Comparison of ENCODE assay signal across 23 mouse cellular contexts in the genomic region with DNA sequence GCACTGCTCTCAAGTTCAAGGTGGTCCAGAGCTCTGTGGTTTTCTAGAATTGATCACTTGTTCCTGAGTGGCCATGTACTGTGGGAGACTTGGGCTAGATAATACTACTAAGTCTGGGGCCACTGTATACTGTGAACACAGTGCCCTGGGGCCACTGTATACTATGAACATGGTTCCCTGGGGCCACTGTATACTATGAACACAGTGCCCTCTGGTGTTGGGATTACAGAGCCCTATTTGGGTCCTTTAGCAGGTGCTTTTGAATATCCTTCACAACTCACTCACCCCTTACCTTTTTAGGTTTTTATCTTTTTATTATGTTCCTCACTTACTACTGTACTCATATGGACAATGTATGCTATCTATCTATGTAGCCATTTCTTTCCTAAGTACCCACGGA. TPM values are rescaled to one million over a fixed set of nuclear protein-coding genes. Genes with fewer than 3 reads are reported as not detected.
DNase-seq lines count a peak whose midpoint lies in the region; TF ChIP-seq lines count a peak whose summit lies in the region.
"Had no signal": no experiment of that assay in that cellular context is flagged by ENCODE, and none has a peak within 500 bp of the region (broad histone marks: within the 10 kb centered on the region; RNA-seq: fewer than 3 reads in every experiment).

No protein-coding gene starts in this region.

- no peak overlapping the region for H3K4me2 ChIP-seq in CH12.LX (ENCODE audit: insufficient read depth, low read depth, poor library complexity, severe bottlenecking)
- H3K4me2 ChIP-seq: embryonic facial prominence, embryonic 12.5 days; forebrain, embryonic 15.5 days; hindbrain, embryonic 15.5 days; neural tube, embryonic 13.5 days had no signal

- no peak for TF ChIP-seq POLR2A in CH12.LX (IDR thresholded peaks at IDR 0.05; ENCODE audit: low read depth, low read length)
- no peak for TF ChIP-seq POLR2A in brain, embryonic 14.5 days (IDR thresholded peaks at IDR 0.05; ENCODE audit: borderline replicate concordance, extremely low read depth, insufficient read depth, insufficient read length, poor library complexity, severe bottlenecking)

- H3K79me2 ChIP-seq in CH12.LX (replicated peaks; ENCODE audit: control insufficient read depth, extremely low read depth, insufficient read depth, poor library complexity, severe bottlenecking), result no peaks in the 10 kb centered on the region

- dilution Hi-C loops in CH12.LX (cut with MboI; ENCODE audit: extremely low pct_ligation_motif_present, extremely low pct_unique_long_range_greater_than_20kb, low sequenced_read_pairs), result no loop called here

- no peak for DNase-seq in gastrocnemius, adult 2 months
- DNase-seq in gastrocnemius, adult 18-20 months (ENCODE audit: low spot score), result no peak
- no peak for DNase-seq in left cerebral cortex, adult 2 months (ENCODE audit: extremely low spot score in 1 of 2, low spot score in 2 of 2)
- no peak for DNase-seq in left cerebral cortex, postnatal 14 days (ENCODE audit: low spot score in 2 of 2)
- DNase-seq in CH12.LX (ENCODE audit: extremely low read depth), result no peak
- DNase-seq in brain, embryonic 14.5 days (ENCODE audit: low read depth), result no peak
- DNase-seq in ovary, adult 18-20 months (ENCODE audit: low spot score), result no peak
- no peak for DNase-seq in urinary bladder, postnatal 4 days (ENCODE audit: low spot score in 2 of 2)
- DNase-seq: adrenal gland, adult 8-10 months; cerebellum, adult 11-12 months; gastrocnemius, postnatal 10 days; kidney, adult 18-20 months; kidney, postnatal 14 days; lung, adult 2 months; thymus, postnatal 25 days had no signal

- no peak for TF ChIP-seq EP300 in CH12.LX (IDR thresholded peaks at IDR 0.05; ENCODE audit: low read length)

- intact Hi-C loops in gastrocnemius, adult 2 months (cut with DNase I), result loop anchor here (5.0 kb wide), 1 partner anchor 295 kb away; no protein-coding TSS in a partner anchor
- intact Hi-C loops in left cerebral cortex, adult 2 months (cut with DNase I), result loop anchor here (5.0 kb wide), 1 partner anchor 270 kb away; no protein-coding TSS in a partner anchor
- intact Hi-C loops in left cerebral cortex, postnatal 14 days (cut with DNase I), result loop anchor here (5.0 kb wide), 5 partner anchors 70 to 290 kb away; no protein-coding TSS in a partner anchor

- H3K27ac ChIP-seq in gastrocnemius, adult 2 months, result no peak overlapping the region
- peak overlapping the region; percentile 73 for H3K27ac ChIP-seq in left cerebral cortex, adult 2 months
- no peak overlapping the region for H3K27ac ChIP-seq in CH12.LX (ENCODE audit: insufficient read depth, low read depth)
- H3K27ac ChIP-seq: embryonic facial prominence, embryonic 12.5 days; hindbrain, embryonic 15.5 days; neural tube, embryonic 13.5 days had no signal

- no peaks in the 10 kb centered on the region for H3K9me3 ChIP-seq in CH12.LX (replicated peaks; ENCODE audit: low read length)
- H3K9me3 ChIP-seq: embryonic facial prominence, embryonic 12.5 days; forebrain, embryonic 15.5 days; hindbrain, embryonic 15.5 days; neural tube, embryonic 13.5 days had no signal

- in situ Hi-C loops in CH12.LX (cut with MboI; ENCODE audit: low pct_ligation_motif_present, low pct_unique_long_range_greater_than_20kb, low sequenced_read_pairs), result no loop called here

- no peaks in the 10 kb centered on the region for H3K27me3 ChIP-seq in CH12.LX (replicated peaks)
- H3K27me3 ChIP-seq: embryonic facial prominence, embryonic 12.5 days; forebrain, embryonic 15.5 days; neural tube, embryonic 13.5 days had no signal

- TF ChIP-seq CTCF in gastrocnemius, adult 2 months (IDR thresholded peaks at IDR 0.05), result peak; percentile 39; the same call in 1 of the 2 replicates
- peak; percentile 44 for TF ChIP-seq CTCF in left cerebral cortex, adult 2 months (IDR thresholded peaks at IDR 0.05)
- TF ChIP-seq CTCF in CH12.LX (conservative IDR thresholded peaks at IDR 0.05 in 1 of 2, IDR thresholded peaks at IDR 0.05 in 1 of 2; ENCODE audit: low read depth in 2 of 2, low read length in 2 of 2), result peak in 1 of 2 experiments; percentile 46; a peak in 2 of 4 replicates
- TF ChIP-seq CTCF in brain, embryonic 14.5 days (IDR thresholded peaks at IDR 0.05; ENCODE audit: borderline replicate concordance, extremely low read depth, insufficient read depth, insufficient read length), result peak; percentile 25; the same call in 1 of the 2 replicates

- H3K4me3 ChIP-seq in gastrocnemius, adult 2 months, result no peak overlapping the region
- H3K4me3 ChIP-seq in left cerebral cortex, adult 2 months, result no peak overlapping the region
- no peak overlapping the region for H3K4me3 ChIP-seq in CH12.LX (replicated peaks in 1 of 3; ENCODE audit: low read depth in 2 of 3, low read length in 2 of 3, poor library complexity in 1 of 3)
- H3K4me3 ChIP-seq: embryonic facial prominence, embryonic 12.5 days; forebrain, embryonic 15.5 days; hindbrain, embryonic 15.5 days; neural tube, embryonic 13.5 days had no signal

- no peak overlapping the region for H3K9ac ChIP-seq in CH12.LX (ENCODE audit: insufficient read depth, low read depth)
- H3K9ac ChIP-seq: embryonic facial prominence, embryonic 12.5 days; forebrain, embryonic 15.5 days; hindbrain, embryonic 15.5 days; neural tube, embryonic 13.5 days had no signal

- no peaks in the 10 kb centered on the region for H3K36me3 ChIP-seq in CH12.LX (replicated peaks in 1 of 2; ENCODE audit: control insufficient read depth in 1 of 2, insufficient read depth in 1 of 2, low read length in 1 of 2)
- H3K36me3 ChIP-seq: embryonic facial prominence, embryonic 12.5 days; forebrain, embryonic 15.5 days; hindbrain, embryonic 15.5 days; neural tube, embryonic 13.5 days had no signal

- H3K4me1 ChIP-seq in CH12.LX (ENCODE audit: control insufficient read depth in 1 of 2, insufficient read depth in 2 of 2), result no peaks in the 10 kb centered on the region
- H3K4me1 ChIP-seq: embryonic facial prominence, embryonic 12.5 days; hindbrain, embryonic 15.5 days; neural tube, embryonic 13.5 days had no signal

- peak; percentile 36 for TF ChIP-seq RAD21 in CH12.LX (IDR thresholded peaks at IDR 0.05; ENCODE audit: low read depth, low read length)

TF ChIP-seq in CH12.LX, 34 proteins besides CTCF, POLR2A, EP300 and RAD21:
- TF ChIP-seq SMC3 (IDR thresholded peaks at IDR 0.05; ENCODE audit: low read depth, low read length) (peak; percentile 42), IRF4 (IDR thresholded peaks at IDR 0.05; ENCODE audit: low read depth, low read length) (no peak)

RNA-seq across cellular contexts. Expression of gene Itprid1, which starts 24.3 kb away (rescaled TPM):
- total RNA-seq in gastrocnemius, adult 2 months (2021), result not detected
- not detected for total RNA-seq in gastrocnemius, adult 18-20 months (2021)
- total RNA-seq in left cerebral cortex, adult 2 months (2021), result 1 to 10 TPM; 1.3 to 1.5 TPM
- total RNA-seq in left cerebral cortex, postnatal 14 days (2021), result 1 to 10 TPM; 1.4 to 1.8 TPM
- total RNA-seq in CH12.LX (2012; rRNA removed) (not detected in 2 replicates), CH12.LX (2014; rRNA removed) (0.11 TPM in 1 of 2 replicates, not detected in the other)
- 0.11 TPM in 1 of 2 replicates, not detected in the other for polyA plus RNA-seq in CH12.LX (2012; ENCODE audit: insufficient read length, low read depth)
- polyA plus RNA-seq in brain, embryonic 14.5 days (2012; rRNA removed), result 0.26 and 1.2 TPM in 2 replicates
- total RNA-seq: gastrocnemius, postnatal 10 days; heart, postnatal 25 days; megakaryocyte, adult 5-6 weeks; monocyte, adult 5-6 weeks had no signal
- polyA plus RNA-seq: neural tube, embryonic 13.5 days; testis, adult 2 months had no signal
